Mouse (Mus musculus) ES-E14 (cell line): ENCODE measurements around the gene Tgm7. TPM values are rescaled to one million over a fixed set of nuclear protein-coding genes. Genes with fewer than 3 reads are reported as not detected.

Experiments used
- DNase-seq: peaks from one replicate; pipeline ENCODE4 v3.0.0-alpha.2; 2013; ENCODE audit warnings: low read depth, low spot score
- H3K27ac ChIP-seq: 2 replicates; pipeline ENCODE4 v1.5.1; 2012; ENCODE audit warnings: low read depth, mild to moderate bottlenecking, low read length, moderate library complexity, mixed read lengths; ENCODE audit not compliant: poor library complexity, insufficient read depth, severe bottlenecking
- H3K36me3 ChIP-seq: 2 replicates; pipeline ENCODE4 v1.6.1; 2012; ENCODE audit warnings: mild to moderate bottlenecking, low read length, moderate library complexity, mixed read lengths; ENCODE audit not compliant: control insufficient read depth, poor library complexity, insufficient read depth, severe bottlenecking
- H3K4me1 ChIP-seq, 2 experiments: fragments of 150-350 bp in 1 of 2; sonication (generic) in 1 of 2; 2 replicates each; pipeline ENCODE4 v1.6.1; 2012; ENCODE audit warnings: low read length in 2 of 2, mild to moderate bottlenecking in 1 of 2, mixed read lengths in 1 of 2; ENCODE audit not compliant: control insufficient read depth in 2 of 2, insufficient read depth in 2 of 2, poor library complexity in 1 of 2
- H3K4me3 ChIP-seq, 2 experiments: fragments of 150-350 bp in 1 of 2; sonication (generic) in 1 of 2; 2 replicates each; pipeline ENCODE4 v1.5.1; 2012; ENCODE audit warnings: low read length in 2 of 2, low read depth in 1 of 2, mild to moderate bottlenecking in 1 of 2, mixed read lengths in 1 of 2; ENCODE audit not compliant: insufficient read depth in 1 of 2, poor library complexity in 1 of 2, severe bottlenecking in 1 of 2
- H3K9ac ChIP-seq: 2 replicates; pipeline ENCODE4 v1.6.1; 2012; ENCODE audit warnings: low read depth, mild to moderate bottlenecking, low read length, mixed read lengths; ENCODE audit not compliant: poor library complexity, insufficient read depth, severe bottlenecking
- H3K9me3 ChIP-seq: fragments of 150-350 bp; sonication (generic); 2 replicates; pipeline ENCODE4 v1.6.1; 2012; ENCODE audit warnings: low read depth, mild to moderate bottlenecking, low read length; ENCODE audit not compliant: control insufficient read depth, insufficient read depth
- CHD2 ChIP-seq: IDR thresholded peaks from 2 replicates; pipeline ENCODE4 v1.6.1; 2014; ENCODE audit warnings: mild to moderate bottlenecking, low read depth, low read length, inconsistent platforms
- HCFC1 ChIP-seq: IDR thresholded peaks from 2 replicates; pipeline ENCODE4 v1.6.1; 2012; ENCODE audit warnings: low read length, inconsistent platforms, borderline replicate concordance; ENCODE audit not compliant: insufficient read depth
- MAFK ChIP-seq: IDR thresholded peaks from 2 replicates; pipeline ENCODE4 v1.6.1; 2014; ENCODE audit warnings: mild to moderate bottlenecking, low read depth, low read length, inconsistent platforms; ENCODE audit not compliant: insufficient read depth
- ZC3H11A ChIP-seq: IDR thresholded peaks from 2 replicates; pipeline ENCODE4 v1.6.1; 2012; ENCODE audit warnings: low read depth, mild to moderate bottlenecking, inconsistent platforms, low read length, borderline replicate concordance
- ZNF384 ChIP-seq: IDR thresholded peaks from 2 replicates; pipeline ENCODE4 v1.6.1; 2012; ENCODE audit warnings: low read depth, low read length, inconsistent platforms
- in situ Hi-C, 2 experiments: fragments of 600-800 bp; cut with MboI; formaldehyde crosslinking; loops; one replicate each; pipeline ENCODE4 v1.15.1; 2025; ENCODE audit warnings: low sequenced_read_pairs in 2 of 2, inconsistent platforms in 1 of 2; ENCODE audit not compliant: unreplicated experiment in 2 of 2
- total RNA-seq: library from RNA; depleted of rRNA; stranded (reverse); fragments of 300-350 nt; gene quantifications from 2 replicates; pipeline ENCODE4 v1.2.3, GENCODE M21; 2012

Gene Tgm7
- total RNA-seq, 1 experiment = not detected

GRCm38 (mm10) chr2:121067116-121067515 is 42.5 kb downstream of the Tgm7 start:
- Histone ChIP-seq H3K36me3 (no peaks in the 10 kb centered on the region), H3K4me1 (no peaks in the 10 kb centered on the region), H3K9ac (no peak overlapping the region), H3K27ac (no peak overlapping the region), H3K4me3 (no peak overlapping the region), H3K9me3 (no peaks in the 10 kb centered on the region)
- TF ChIP-seq CHD2 (no peak), ZC3H11A (no peak), ZNF384 (no peak), HCFC1 (no peak), MAFK (no peak)
- no peak for DNase-seq
- in situ Hi-C loops = no loop called here

DNA sequence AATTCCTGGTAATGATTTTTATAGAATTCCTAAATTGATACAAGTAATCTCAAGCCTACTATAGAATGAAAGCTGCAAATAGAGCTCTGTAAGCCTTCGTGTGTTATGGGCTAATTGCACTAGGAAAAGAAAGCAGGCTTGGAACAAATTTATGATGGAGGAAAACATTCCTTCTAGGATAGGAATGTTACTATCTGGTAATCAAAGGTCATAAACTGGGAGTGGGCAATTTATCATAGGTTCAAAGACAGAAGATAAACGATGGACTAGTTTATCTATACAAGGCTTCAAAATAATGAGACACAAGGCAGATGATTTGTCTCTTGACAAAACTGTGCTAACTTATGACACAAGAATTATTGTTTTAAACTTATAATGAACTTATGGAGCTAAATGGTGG is 48.3 kb downstream of the Tgm7 start:
- Histone ChIP-seq H3K4me1 (no peaks in the 10 kb centered on the region), H3K4me3 (no peak overlapping the region), H3K27ac (no peak overlapping the region), H3K9me3 (no peaks in the 10 kb centered on the region), H3K9ac (no peak overlapping the region), H3K36me3 (no peaks in the 10 kb centered on the region)
- no peak for TF ChIP-seq ZC3H11A
- no peak for TF ChIP-seq ZNF384
- TF ChIP-seq MAFK = no peak
- TF ChIP-seq CHD2 = no peak
- TF ChIP-seq HCFC1 = no peak
- in situ Hi-C loops = no loop called here
- DNase-seq = no peak

DNA sequence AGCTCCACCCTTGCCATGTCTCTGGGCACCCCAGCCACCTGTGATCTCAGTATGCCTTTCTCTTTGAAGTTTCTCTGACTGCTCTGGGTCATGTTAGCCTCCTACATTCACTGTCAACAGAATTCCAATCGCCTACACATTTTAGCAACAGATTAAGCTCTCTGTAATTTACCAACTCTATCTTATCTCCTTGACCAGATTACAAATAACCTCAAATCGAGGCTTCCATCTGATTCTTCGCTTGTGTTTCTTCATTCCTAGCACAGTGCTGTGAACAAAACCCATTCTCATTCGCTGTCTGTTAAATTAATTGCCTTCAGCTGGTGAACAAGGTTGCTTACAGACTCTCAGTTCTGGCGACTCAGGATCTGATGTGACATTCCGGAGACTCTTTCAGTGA is 51.6 kb downstream of the Tgm7 start:
- H3K27ac ChIP-seq = no peak overlapping the region
- no peaks in the 10 kb centered on the region for H3K4me1 ChIP-seq
- TF ChIP-seq MAFK (no peak), ZNF384 (no peak), ZC3H11A (no peak), HCFC1 (no peak), CHD2 (no peak)
- no peaks in the 10 kb centered on the region for H3K36me3 ChIP-seq
- H3K4me3 ChIP-seq = no peak overlapping the region
- H3K9me3 ChIP-seq = no peaks in the 10 kb centered on the region
- in situ Hi-C loops = no loop called here
- no peak overlapping the region for H3K9ac ChIP-seq
- DNase-seq = no peak

DNA sequence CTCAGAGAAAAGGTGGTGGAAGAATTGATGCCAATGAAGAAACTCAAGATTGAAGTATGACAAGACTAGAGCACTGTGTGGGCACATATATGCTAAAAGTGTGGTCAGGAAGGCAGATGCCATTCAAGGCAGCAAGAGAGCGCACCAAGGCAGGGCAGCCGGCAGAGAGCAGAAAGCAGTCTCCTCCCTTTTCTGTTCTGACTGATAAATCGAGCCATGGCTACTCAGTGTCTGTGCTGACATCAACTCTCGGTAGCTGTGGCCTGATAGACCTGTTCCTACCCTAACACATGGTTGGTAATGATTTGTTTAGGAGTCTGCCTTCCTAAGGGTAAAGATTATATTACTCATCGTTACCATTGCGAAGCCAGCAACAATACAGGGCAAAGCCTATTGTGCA is 53.7 kb downstream of the Tgm7 start:
- Histone ChIP-seq H3K27ac (no peak overlapping the region), H3K9me3 (no peaks in the 10 kb centered on the region), H3K9ac (no peak overlapping the region), H3K36me3 (no peaks in the 10 kb centered on the region), H3K4me3 (no peak overlapping the region), H3K4me1 (no peaks in the 10 kb centered on the region)
- no peak for DNase-seq
- no peak for TF ChIP-seq MAFK
- TF ChIP-seq ZNF384 = no peak
- no peak for TF ChIP-seq HCFC1
- TF ChIP-seq CHD2 = no peak
- TF ChIP-seq ZC3H11A = no peak
- in situ Hi-C loops = no loop called here

GRCm38 (mm10) chr2:121054060-121054459 is 55.5 kb downstream of the Tgm7 start:
- Histone ChIP-seq H3K27ac (no peak overlapping the region), H3K9me3 (no peaks in the 10 kb centered on the region), H3K36me3 (no peaks in the 10 kb centered on the region), H3K4me1 (no peaks in the 10 kb centered on the region), H3K4me3 (no peak overlapping the region), H3K9ac (no peak overlapping the region)
- in situ Hi-C loops = no loop called here
- no peak for DNase-seq
- no peak for TF ChIP-seq ZNF384
- TF ChIP-seq ZC3H11A = no peak
